Mouse (Mus musculus) liver, postnatal 0 days (tissue): Measurements from ENCODE around the gene Dnajc14. TPM values are rescaled to one million over a fixed set of nuclear protein-coding genes. Genes with fewer than 3 reads are reported as not detected.
A peak's percentile ranks its signal among the peaks of the same experiment; 100 is the strongest.

Experiments used
- ATAC-seq: fragments of 200-750 bp; cut with Nextera tagmentation; 2 replicates; pipeline ENCODE4 v1.8.0; 2017; ENCODE audit warnings: mild to moderate bottlenecking, moderate library complexity
- DNase-seq: peaks from one replicate; pipeline ENCODE4 v3.0.0-alpha.2; 2016
- H3K27ac ChIP-seq: fragments of 300-500 bp; sonication (generic); 2 replicates; pipeline ENCODE4 v1.5.1; 2014; ENCODE audit warnings: antibody characterized with exemption, moderate library complexity, mild to moderate bottlenecking, low read depth
- H3K27me3 ChIP-seq: fragments of 300-500 bp; sonication (generic); 2 replicates; pipeline ENCODE4 v1.6.1; 2014; ENCODE audit warnings: low read length, control low read depth, mixed read lengths; ENCODE audit not compliant: insufficient read depth
- H3K36me3 ChIP-seq: fragments of 300-500 bp; sonication (generic); replicated peaks from 2 replicates; pipeline ENCODE4 v1.6.1; 2014; ENCODE audit warnings: mild to moderate bottlenecking, control low read depth, low read length, moderate library complexity, mixed read lengths; ENCODE audit not compliant: insufficient read depth
- H3K4me1 ChIP-seq: fragments of 300-500 bp; sonication (generic); 2 replicates; pipeline ENCODE4 v1.6.1; 2014; ENCODE audit warnings: antibody characterized with exemption, mild to moderate bottlenecking, control low read depth; ENCODE audit not compliant: insufficient read depth
- H3K4me2 ChIP-seq: fragments of 300-500 bp; sonication (generic); 2 replicates; pipeline ENCODE4 v1.6.1; 2014; ENCODE audit warnings: low read depth, mild to moderate bottlenecking, low read length, moderate library complexity, mixed read lengths
- H3K4me3 ChIP-seq: fragments of 300-500 bp; sonication (generic); 2 replicates; pipeline ENCODE4 v1.5.1; 2014; ENCODE audit warnings: low read depth, low read length
- H3K9ac ChIP-seq: fragments of 300-500 bp; sonication (generic); replicated peaks from 2 replicates; pipeline ENCODE4 v1.6.1; 2014; ENCODE audit warnings: mild to moderate bottlenecking, moderate library complexity
- H3K9me3 ChIP-seq: fragments of 300-500 bp; sonication (generic); 2 replicates; pipeline ENCODE4 v1.6.1; 2016; ENCODE audit warnings: mild to moderate bottlenecking, control low read depth, low read length, mixed read lengths
- CTCF ChIP-seq: sonication (generic); IDR thresholded peaks from 2 replicates; pipeline ENCODE4 v1.5.1; 2016; ENCODE audit warnings: antibody characterized with exemption, low read depth
- EP300 ChIP-seq: IDR thresholded peaks from 2 replicates; pipeline ENCODE4 v1.6.1; 2016; ENCODE audit warnings: antibody characterized with exemption, low read depth, mild to moderate bottlenecking
- whole genome bisulfite sequencing: fragments of 180-500 bp; shearing (Covaris S2); extraction: QIAGEN DNeasy Blood & Tissue Kit; methylation state at CpG from one replicate; pipeline ENCODE4 v1.1.7; 2014; ENCODE audit not compliant: insufficient replicate concordance; 5-methylcytosine and 5-hydroxymethylcytosine counted together
- polyA plus RNA-seq: library from polyadenylated mRNA; unstranded; fragments of >200 nt; fragmentation: Nextera tagmentation; extraction: Ambion mirVana; gene quantifications from 2 replicates; pipeline ENCODE4 v1.2.1, GENCODE M21; 2015

Gene Dnajc14
- polyA plus RNA-seq, 1 experiment from 2014 or later: 15.0 TPM

GRCm38 (mm10) chr10:128806086-128806485 is 2.2 kb downstream of the Dnajc14 start:
- DNase-seq (no peak), ATAC-seq (no peak)
- H3K27ac ChIP-seq: peak overlapping the region; percentile 98; the same call in 1 of the 2 replicates
- H3K27me3 ChIP-seq: no peaks in the 10 kb centered on the region
- no peaks in the 10 kb centered on the region for H3K9me3 ChIP-seq
- H3K9ac ChIP-seq: peak overlapping the region; percentile 91
- peaks cover 31% of the 10 kb centered on the region for H3K4me1 ChIP-seq
- 55% methylated on average over 6 of the region's 6 CpGs for WGBS
- H3K4me2 ChIP-seq: peak overlapping the region; percentile 100
- TF ChIP-seq CTCF (no peak), EP300 (no peak)
- H3K36me3 ChIP-seq: peaks cover 11% of the 10 kb centered on the region
- peak overlapping the region; percentile 95 for H3K4me3 ChIP-seq

DNA sequence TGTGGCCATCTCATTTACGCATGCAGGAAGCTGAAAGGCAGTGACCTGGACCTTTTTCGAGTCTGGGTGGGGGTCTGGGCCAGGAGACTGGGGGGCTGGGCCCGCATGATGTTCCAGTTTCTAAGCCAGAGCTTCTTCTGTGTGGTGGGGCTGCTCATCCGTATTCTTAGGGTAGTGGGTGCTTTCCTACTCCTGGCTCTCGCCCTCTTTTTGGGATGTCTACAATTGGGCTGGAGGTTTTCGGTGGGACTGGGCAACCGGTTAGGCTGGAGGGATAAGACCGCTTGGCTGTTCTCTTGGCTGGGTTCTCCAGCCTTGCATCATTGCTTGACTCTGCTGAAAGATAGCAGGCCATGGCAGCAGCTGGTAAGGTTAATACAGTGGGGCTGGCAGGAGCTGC is 3.2 kb downstream of the Dnajc14 start:
- H3K4me1 ChIP-seq: peaks cover 31% of the 10 kb centered on the region
- H3K9me3 ChIP-seq: no peaks in the 10 kb centered on the region
- peak overlapping the region; percentile 100 for H3K4me2 ChIP-seq
- H3K27me3 ChIP-seq: no peaks in the 10 kb centered on the region
- 84% methylated on average over 8 of the region's 8 CpGs for WGBS
- DNase-seq (no peak), ATAC-seq (no peak)
- no peak overlapping the region for H3K27ac ChIP-seq
- peak overlapping the region; percentile 95 for H3K4me3 ChIP-seq
- no peak for TF ChIP-seq EP300
- no peak for TF ChIP-seq CTCF
- H3K36me3 ChIP-seq: peaks cover 11% of the 10 kb centered on the region
- no peak overlapping the region; the same call in 1 of the 2 replicates for H3K9ac ChIP-seq

- Histone ChIP-seq H3K27ac (no peak within 1 kb of the TSS), H3K9ac (no peak within 1 kb of the TSS), H3K36me3 (peaks cover 50% of the 10 kb centered on the region), H3K4me2 (no peak within 1 kb of the TSS), H3K9me3 (no peaks in the 10 kb centered on the region), H3K27me3 (no peaks in the 10 kb centered on the region), H3K4me1 (peaks cover 14% of the 10 kb centered on the region), H3K4me3 (no peak within 1 kb of the TSS)
- TF ChIP-seq CTCF: no peak
- no peak for TF ChIP-seq EP300
- DNase-seq: no peak
- 84% methylated on average over 13 of the region's 13 CpGs for WGBS
- no peak for ATAC-seq
Measured at GRCm38 (mm10) chr10:128817033-128817432, 13.2 kb downstream of the Dnajc14 start, which contains the start of gene Sarnp. Gene Sarnp, plus strand, starts transcription at chr10:128817333.

DNA sequence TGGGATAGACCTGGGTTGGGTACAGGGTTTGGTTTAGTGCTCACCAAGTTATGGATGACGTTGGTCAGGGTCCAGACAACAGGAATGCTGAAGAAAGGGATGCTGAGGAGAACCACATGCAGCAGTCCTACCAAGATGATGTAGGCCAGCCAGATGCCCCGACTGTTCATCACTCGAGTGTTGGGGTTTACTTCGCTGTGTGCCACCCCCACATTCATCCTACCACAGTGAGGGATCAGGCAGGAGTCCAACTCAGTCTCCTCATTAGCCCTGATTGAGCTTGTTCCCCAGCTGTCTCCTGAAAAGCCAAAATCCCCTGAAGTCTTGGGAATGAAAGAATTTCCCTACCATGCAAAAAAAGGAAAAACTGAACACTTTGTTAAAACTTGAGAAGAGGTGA is 16.4 kb downstream of the Dnajc14 start:
- no peak overlapping the region for H3K27ac ChIP-seq
- ATAC-seq (no peak), DNase-seq (no peak)
- H3K9ac ChIP-seq: no peak overlapping the region
- H3K36me3 ChIP-seq: peaks cover 35% of the 10 kb centered on the region
- WGBS: 73% methylated on average over 4 of the region's 4 CpGs
- H3K4me1 ChIP-seq: peaks cover 26% of the 10 kb centered on the region
- peak overlapping the region; percentile 87; the same call in 1 of the 2 replicates for H3K4me3 ChIP-seq
- no peaks in the 10 kb centered on the region for H3K9me3 ChIP-seq
- no peak for TF ChIP-seq CTCF
- TF ChIP-seq EP300: no peak
- no peaks in the 10 kb centered on the region for H3K27me3 ChIP-seq
- H3K4me2 ChIP-seq: peak overlapping the region; percentile 78

DNA sequence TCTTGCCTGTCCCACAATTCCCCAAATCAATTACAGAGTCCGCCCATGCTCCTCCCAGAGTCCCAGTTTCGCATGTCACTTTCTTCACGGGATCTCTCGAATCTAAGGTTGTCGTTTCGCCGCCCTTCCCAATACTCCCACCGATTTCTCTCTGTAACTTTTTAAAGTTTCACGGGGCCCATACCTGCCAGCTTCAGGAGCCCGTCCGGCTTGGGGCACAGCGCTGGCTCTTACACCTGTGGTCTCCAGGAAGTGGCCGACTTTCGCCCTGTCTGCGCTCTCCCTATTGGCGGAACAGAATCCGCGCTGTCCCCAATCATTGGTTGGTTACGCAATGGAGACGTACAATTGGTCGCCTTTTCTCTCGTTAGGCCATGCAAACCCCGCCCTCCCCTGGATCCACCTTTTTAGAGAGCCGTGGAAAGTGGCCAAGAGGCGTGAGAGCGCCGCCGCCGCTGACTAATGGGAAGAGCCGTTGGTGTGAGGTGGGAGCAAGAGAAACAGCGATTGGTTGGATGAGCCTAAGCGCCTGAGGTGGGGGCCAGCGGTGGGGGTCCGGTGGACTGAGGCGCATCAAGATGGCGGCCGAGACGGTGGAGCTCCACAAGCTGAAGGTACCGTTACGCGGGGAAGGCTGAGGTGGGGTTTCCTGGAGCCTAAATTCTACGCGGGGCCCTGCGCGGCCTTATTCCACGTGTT is 17.6 kb downstream of the Dnajc14 start, which contains the start of gene Ormdl2:
TSS of gene Ormdl2 (minus strand) at position 288 of the 699 bp plus-strand sequence.
- Histone ChIP-seq H3K36me3 (peaks cover 23% of the 10 kb centered on the region), H3K9ac (peak within 1 kb of the TSS; percentile 85), H3K4me1 (peaks cover 26% of the 10 kb centered on the region), H3K4me2 (peak within 1 kb of the TSS; percentile 83), H3K27me3 (no peaks in the 10 kb centered on the region), H3K9me3 (no peaks in the 10 kb centered on the region), H3K27ac (peak within 1 kb of the TSS; percentile 72), H3K4me3 (peak within 1 kb of the TSS; percentile 87)
- TF ChIP-seq CTCF (peak; percentile 35), EP300 (peak; percentile 82)
- WGBS: under 1% methylated on average over 46 of the region's 46 CpGs
- peak; percentile 99 for DNase-seq
- peak; percentile 99 for ATAC-seq

DNA sequence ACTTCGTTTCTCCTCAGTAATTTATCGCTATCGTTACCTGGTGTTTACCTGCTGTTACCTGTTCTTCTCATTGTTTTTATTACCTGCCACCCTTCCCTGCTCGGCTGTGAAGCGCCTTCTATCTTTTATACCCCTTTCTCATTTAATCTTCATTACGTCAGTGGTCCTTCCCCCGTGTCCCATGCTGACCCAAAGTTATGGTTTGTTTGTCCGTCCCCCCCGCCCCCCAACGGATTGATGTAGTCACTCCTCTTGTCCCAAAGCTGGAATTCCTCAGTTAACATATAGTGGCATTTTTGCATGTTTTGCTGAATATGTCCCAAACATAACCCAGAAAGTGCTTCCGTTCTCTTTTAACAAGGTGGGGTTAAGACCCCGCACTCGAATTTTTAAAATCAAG is 18.3 kb downstream of the Dnajc14 start:
- H3K27ac ChIP-seq: peak overlapping the region; percentile 72
- H3K36me3 ChIP-seq: peaks cover 17% of the 10 kb centered on the region
- ATAC-seq: no peak

More for the DNA sequence above, 18.3 kb downstream of the Dnajc14 start:
- H3K4me3 ChIP-seq: peak overlapping the region; percentile 87
- H3K4me1 ChIP-seq: peaks cover 26% of the 10 kb centered on the region
- DNase-seq: no peak
- H3K9ac ChIP-seq: peak overlapping the region; percentile 85
- no peaks in the 10 kb centered on the region for H3K27me3 ChIP-seq
- 3% methylated on average over 13 of the region's 13 CpGs for WGBS
- TF ChIP-seq EP300 (no peak), CTCF (no peak)
- H3K9me3 ChIP-seq: no peaks in the 10 kb centered on the region
- H3K4me2 ChIP-seq: peak overlapping the region; percentile 83
